Mouse (Mus musculus) splenic B cell, adult 2 months (primary cell): ENCODE measurements around the gene Zbtb18.
A peak's percentile ranks its signal among the peaks of the same experiment; 100 is the strongest.
"Not testable (repeated sequence)": the region's sequence is repeated elsewhere in the genome, so short reads cannot be mapped to it uniquely, and the experiment has no call there.

ENCODE experiments used
- DNase-seq: peaks from one replicate; pipeline ENCODE4 v3.0.0-alpha.2; 2011; ENCODE audit warnings: low read depth, low spot score
- H3K27me3 ChIP-seq: 2 replicates; pipeline ENCODE4 v1.6.1; 2012; ENCODE audit warnings: mild to moderate bottlenecking, low read length, moderate library complexity, mixed read lengths; ENCODE audit not compliant: control insufficient read depth, poor library complexity, insufficient read depth, severe bottlenecking
- H3K36me3 ChIP-seq: 2 replicates; pipeline ENCODE4 v1.6.1; 2012; ENCODE audit warnings: mild to moderate bottlenecking, low read length, moderate library complexity, mixed read lengths; ENCODE audit not compliant: control insufficient read depth, poor library complexity, insufficient read depth, severe bottlenecking

The Zbtb18 gene

DNA sequence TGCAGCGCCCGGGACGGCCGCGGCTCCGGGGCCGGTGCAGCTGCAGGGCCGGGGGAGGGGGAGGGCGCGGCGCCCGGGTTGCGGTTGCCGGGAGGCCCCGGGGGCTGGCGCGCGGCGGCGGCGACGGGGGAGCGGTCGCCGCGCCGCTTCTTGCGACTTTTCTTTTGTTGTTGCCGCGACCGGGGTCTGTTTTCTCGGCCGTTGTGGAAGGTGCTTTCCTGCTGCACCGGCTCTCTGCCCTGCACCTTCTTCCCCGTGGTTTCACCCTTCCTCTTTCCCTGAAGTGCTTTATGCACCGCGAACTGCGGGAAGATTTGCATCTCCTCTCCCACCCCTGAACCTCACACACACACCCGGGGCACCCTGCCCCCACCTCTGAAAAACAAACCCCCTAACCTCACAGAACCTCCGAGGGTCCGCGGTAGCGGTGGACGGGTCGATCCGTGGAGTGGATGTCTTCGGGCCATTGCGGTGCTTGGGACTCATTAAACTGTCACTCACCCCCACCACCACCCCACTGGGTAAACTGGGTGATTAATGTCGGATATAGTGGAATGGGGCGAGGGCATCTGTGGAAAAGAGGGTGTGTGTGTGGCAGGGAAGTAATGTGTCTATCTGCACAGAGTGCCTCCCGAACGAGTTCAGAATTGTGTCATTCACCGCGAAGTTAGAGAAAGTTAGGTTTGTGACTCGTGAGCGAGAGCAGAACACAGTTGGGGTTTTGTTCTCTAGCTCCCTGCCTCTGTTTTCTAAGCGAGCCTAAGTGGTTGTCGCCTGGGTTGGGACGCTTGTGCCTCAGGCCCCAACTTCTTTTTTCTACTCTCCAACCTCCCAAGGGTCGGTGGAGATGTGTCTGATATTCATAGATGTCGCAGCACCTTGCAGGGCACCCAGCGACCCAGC is 921 bp downstream of the Zbtb18 start:
- H3K27me3 ChIP-seq, result no peaks in the 10 kb centered on the region
- peak; percentile 76 for DNase-seq

GRCm38 (mm10) chr1:177443724-177444482 is 1.8 kb downstream of the Zbtb18 start:
- Histone ChIP-seq H3K27me3 (no peaks in the 10 kb centered on the region), H3K36me3 (peaks cover 13% of the 10 kb centered on the region)
- DNase-seq, result no peak

More for the DNA sequence above, 921 bp downstream of the Zbtb18 start:
- H3K36me3 ChIP-seq, result peaks cover 10% of the 10 kb centered on the region

DNA sequence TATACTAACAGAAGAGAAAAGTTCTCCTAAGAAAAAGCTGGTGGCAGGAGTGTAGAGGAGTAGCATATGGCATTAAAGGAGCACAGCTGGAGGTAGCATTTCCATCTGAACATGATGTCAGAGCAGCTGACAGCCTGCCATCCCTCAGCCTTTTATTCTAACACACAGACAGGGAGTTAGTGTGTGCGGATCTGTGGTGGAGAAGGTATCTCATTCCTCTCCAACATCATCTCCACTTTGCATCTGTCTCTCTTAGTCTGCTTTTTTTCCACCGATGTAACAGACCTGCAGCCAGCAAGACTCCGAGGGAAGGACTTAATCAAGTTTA is 2.3 kb downstream of the Zbtb18 start:
- Histone ChIP-seq H3K36me3 (peaks cover 13% of the 10 kb centered on the region), H3K27me3 (no peaks in the 10 kb centered on the region)
- no peak for DNase-seq

DNA sequence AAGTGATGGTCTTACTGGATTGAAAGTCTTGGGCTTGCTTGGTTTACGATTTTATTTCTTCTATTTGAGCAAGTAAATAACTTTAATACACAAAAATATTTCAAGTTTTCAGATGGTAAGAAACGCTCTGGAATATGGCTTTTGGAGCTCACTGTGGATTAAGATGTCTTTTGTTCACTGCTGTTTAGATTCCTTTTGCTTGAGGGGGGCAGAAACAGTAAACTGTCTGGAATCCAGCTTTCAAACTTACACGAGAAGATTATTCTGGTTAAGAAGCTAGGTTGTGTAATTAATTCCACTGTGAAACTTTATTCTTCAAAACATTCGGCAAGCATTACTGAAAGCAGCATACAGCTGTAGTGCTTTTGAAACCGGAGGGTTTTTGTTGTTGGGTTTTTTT is 2.8 kb downstream of the Zbtb18 start:
- Histone ChIP-seq H3K27me3 (no peaks in the 10 kb centered on the region), H3K36me3 (peaks cover 14% of the 10 kb centered on the region)
- no peak for DNase-seq

DNA sequence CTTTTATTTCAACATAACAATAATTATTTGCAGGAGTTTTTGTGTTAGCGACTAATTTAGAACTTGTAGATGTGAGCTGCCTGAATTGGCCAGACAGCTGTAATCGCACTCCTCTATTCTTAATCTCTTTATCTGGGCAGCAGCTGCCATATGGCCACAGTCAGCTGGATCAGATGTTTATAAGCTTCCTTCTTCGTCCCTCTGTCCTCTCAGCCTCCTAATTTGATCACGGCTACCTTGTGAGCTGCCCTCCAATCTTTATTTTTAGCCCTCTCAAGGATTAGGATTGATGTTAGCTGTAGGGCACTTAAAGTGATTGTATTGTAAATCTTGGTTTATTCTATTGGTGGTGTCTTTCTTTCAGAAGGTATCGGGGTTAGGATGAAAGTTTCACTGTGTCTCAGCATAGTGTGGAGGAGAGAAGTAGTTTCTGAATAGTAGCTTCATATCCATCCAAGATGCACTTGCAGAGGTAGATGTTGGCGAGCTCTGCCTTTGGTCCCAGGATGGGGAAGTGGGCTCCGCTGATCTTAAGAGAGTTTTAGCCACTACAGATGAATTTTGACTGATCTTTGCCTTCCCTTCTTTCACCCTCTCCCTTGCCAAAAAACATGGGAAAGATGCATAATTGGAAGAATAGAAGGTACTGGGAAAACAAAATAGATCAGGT is 3.4 kb downstream of the Zbtb18 start:
- H3K36me3 ChIP-seq, result peaks cover 14% of the 10 kb centered on the region
- no peaks in the 10 kb centered on the region for H3K27me3 ChIP-seq
- peak; percentile 31 for DNase-seq

- peaks cover 14% of the 10 kb centered on the region for H3K36me3 ChIP-seq
- no peak for DNase-seq
- no peaks in the 10 kb centered on the region for H3K27me3 ChIP-seq
Measured at GRCm38 (mm10) chr1:177447086-177447485, 4.9 kb downstream of the Zbtb18 start.

DNA sequence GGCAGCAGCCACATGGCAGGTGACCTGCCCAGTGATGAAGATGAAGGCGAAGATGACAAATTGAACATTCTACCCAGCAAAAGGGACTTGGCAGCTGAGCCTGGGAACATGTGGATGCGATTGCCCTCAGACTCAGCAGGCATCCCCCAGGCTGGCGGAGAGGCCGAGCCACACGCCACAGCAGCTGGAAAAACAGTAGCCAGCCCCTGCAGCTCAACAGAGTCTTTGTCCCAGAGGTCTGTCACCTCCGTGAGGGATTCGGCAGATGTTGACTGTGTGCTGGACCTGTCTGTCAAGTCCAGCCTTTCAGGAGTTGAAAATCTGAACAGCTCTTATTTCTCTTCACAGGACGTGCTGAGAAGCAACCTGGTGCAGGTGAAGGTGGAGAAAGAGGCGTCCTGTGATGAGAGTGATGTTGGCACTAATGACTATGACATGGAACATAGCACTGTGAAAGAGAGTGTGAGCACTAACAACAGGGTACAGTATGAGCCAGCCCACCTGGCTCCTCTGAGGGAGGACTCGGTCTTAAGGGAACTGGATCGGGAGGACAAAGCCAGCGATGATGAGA is 5.5 kb downstream of the Zbtb18 start:
- H3K27me3 ChIP-seq, result no peaks in the 10 kb centered on the region
- no peak for DNase-seq
- peaks cover 14% of the 10 kb centered on the region for H3K36me3 ChIP-seq

GRCm38 (mm10) chr1:177448121-177448561 is 6.0 kb downstream of the Zbtb18 start:
- Histone ChIP-seq H3K36me3 (peaks cover 14% of the 10 kb centered on the region), H3K27me3 (no peaks in the 10 kb centered on the region)
- no peak for DNase-seq

GRCm38 (mm10) chr1:177448921-177449320 is 6.8 kb downstream of the Zbtb18 start:
- Histone ChIP-seq H3K36me3 (peaks cover 14% of the 10 kb centered on the region), H3K27me3 (no peaks in the 10 kb centered on the region)
- DNase-seq, result no peak

GRCm38 (mm10) chr1:177449857-177450256 is 7.7 kb downstream of the Zbtb18 start:
- not testable (repeated sequence) for H3K27me3 ChIP-seq, DNase-seq
- H3K36me3 ChIP-seq, result peaks cover 14% of the 10 kb centered on the region

- no peaks in the 10 kb centered on the region for H3K27me3 ChIP-seq
- no peak for DNase-seq
- H3K36me3 ChIP-seq, result peaks cover 14% of the 10 kb centered on the region
Measured at GRCm38 (mm10) chr1:177451041-177451440, 8.9 kb downstream of the Zbtb18 start.

DNA sequence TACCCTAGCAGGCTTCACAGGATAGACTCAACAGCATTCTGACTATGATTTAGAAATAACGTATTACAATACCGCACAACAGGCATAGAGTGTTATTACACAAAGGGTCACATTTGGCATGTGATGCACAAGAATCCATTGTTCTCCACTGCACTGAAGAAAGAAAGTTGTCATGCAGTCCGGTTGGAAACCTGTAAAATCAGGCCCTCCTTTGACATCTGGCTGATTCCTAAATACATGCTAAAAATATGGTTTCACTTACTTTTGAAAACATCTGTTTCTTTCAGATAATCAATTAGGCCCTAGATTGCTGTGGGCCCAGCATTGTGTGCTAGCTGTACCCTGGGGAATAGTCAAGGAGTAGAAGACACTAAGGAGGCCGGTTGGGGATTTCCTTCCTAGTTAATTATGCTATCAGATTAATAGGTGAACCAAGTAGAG is 9.9 kb downstream of the Zbtb18 start:
- Histone ChIP-seq H3K27me3 (no peaks in the 10 kb centered on the region), H3K36me3 (peaks cover 13% of the 10 kb centered on the region)
- peak; percentile 22 for DNase-seq

DNA sequence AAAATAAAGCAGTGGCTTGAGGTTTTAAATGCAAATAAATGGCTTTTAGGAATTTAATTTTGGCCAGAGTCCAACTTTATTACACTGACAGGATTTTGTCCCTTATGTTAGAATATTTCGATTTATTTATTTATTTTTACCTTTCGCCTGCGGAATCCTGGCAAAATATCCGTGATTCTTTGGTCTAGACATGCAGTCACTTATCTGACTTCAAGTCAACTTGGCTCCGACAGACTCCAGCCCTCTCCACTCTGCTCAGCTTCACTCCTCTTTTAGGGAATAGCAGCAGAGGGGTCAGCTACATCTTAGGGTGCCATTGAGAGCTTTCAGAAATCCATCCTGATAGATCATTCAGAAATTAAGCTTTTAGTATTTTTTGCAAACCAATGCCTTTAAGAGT is 10.8 kb downstream of the Zbtb18 start:
- DNase-seq, result no peak
- Histone ChIP-seq H3K36me3 (peaks cover 5% of the 10 kb centered on the region), H3K27me3 (no peaks in the 10 kb centered on the region)

GRCm38 (mm10) chr1:177453806-177454205 is 11.7 kb downstream of the Zbtb18 start:
- no peak for DNase-seq
- no peaks in the 10 kb centered on the region for H3K27me3 ChIP-seq
- H3K36me3 ChIP-seq, result 0 out of 2 replicates have a peak, but pooled peaks cover 1% of the 10 kb centered on the region
